Mouse (Mus musculus) CD4-positive, CD25-positive, alpha-beta regulatory T cell, adult 4 months (primary cell): ENCODE results near the gene Cxcl9. TPM values are rescaled to one million over a fixed set of nuclear protein-coding genes. Genes with fewer than 3 reads are reported as not detected.

ENCODE experiments used
- ATAC-seq: one replicate; pipeline ENCODE4 v1.8.0; 2017
- polyA plus RNA-seq, 2 experiments: library from polyadenylated mRNA; unstranded; fragments of 100-300 nt; shearing (Covaris generic); gene quantifications; one replicate each; pipeline ENCODE4 v1.2.1; 2017

Cxcl9 gene
- polyA plus RNA-seq, 2 experiments from 2014 or later: 0.26 TPM; not detected in 1

GRCm38 (mm10) chr5:92277437-92278394 lies 50.2 kb downstream of the Cxcl9 start, which contains the start of gene Naaa:
Naaa (minus strand) TSS chr5:92278170.
- ATAC-seq: peak; percentile 94

Other genes with a start within 250 kb of the Cxcl9 start
- 100 to 1,000 TPM; 210 to 252 TPM for gene G3bp2, start 244.4 kb downstream of the Cxcl9 start, polyA plus RNA-seq
- 10 to 100 TPM; 35.5 to 36.5 TPM for gene Uso1, start 190.1 kb downstream of the Cxcl9 start, polyA plus RNA-seq
- not detected for gene U90926, start 112.7 kb downstream of the Cxcl9 start, polyA plus RNA-seq
- under 1 TPM in 1 of 2 experiments, not detected in 1; 0.27 TPM for gene Ppef2, start 71.8 kb downstream of the Cxcl9 start, polyA plus RNA-seq
- gene Naaa, start 49.9 kb downstream of the Cxcl9 start, polyA plus RNA-seq: 10 to 100 TPM; 11.1 to 11.8 TPM
- gene Sdad1, start 17.6 kb downstream of the Cxcl9 start, polyA plus RNA-seq: 10 to 100 TPM; 41.8 to 62.4 TPM
- gene Art3, start 3.7 kb upstream of the Cxcl9 start, polyA plus RNA-seq: 10 to 100 TPM in 1 of 2 experiments, 1 to 10 TPM in 1; 9.2 to 11.0 TPM
- gene Cxcl10, start 20.8 kb upstream of the Cxcl9 start, polyA plus RNA-seq: 10 to 100 TPM; 12.1 to 23.6 TPM
- 10 to 100 TPM; 41.3 to 42.7 TPM for gene Nup54, start 107.1 kb upstream of the Cxcl9 start, polyA plus RNA-seq
- gene Scarb2, start 178.8 kb upstream of the Cxcl9 start, polyA plus RNA-seq: 10 to 100 TPM in 1 of 2 experiments, 1 to 10 TPM in 1; 9.1 to 13.0 TPM
- not detected for gene Fam47e, start 227.0 kb upstream of the Cxcl9 start, polyA plus RNA-seq